Mouse (Mus musculus): ENCODE measurements at regions not wholly inside any gene's neighbourhood (a gene's known extent, or its start where the extent isn't known, plus 50 kb on each side); places are given as distances from the start of the nearest gene placed in this dataset.

DNA sequence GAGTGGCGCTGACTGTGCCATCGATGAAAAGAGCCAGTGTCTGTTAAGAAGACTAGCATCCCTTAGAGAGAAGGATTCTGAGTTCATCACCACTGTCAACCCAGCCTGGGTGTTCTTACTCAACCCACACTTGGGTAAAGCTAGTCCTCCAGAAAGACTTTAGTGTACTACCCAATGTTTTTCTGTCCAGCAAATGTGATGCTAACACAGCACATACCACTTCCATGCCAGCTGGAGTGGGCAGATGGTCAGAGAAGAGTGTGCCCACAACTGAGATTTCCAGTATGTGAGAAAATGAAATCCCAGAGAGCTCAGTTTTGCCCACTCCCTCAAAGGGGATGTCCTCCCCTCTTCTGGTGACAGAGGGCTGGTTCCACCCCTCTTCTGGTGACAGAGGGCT, 295.3 kb upstream of the Irx1 start:
- no peaks in the 10 kb centered on the region for H3K36me3 ChIP-seq (replicated peaks)
- no peak for DNase-seq (ENCODE audit: low spot score)
- H3K9me3 ChIP-seq, result no peaks in the 10 kb centered on the region
- 95% methylated on average over 2 of the region's 2 CpGs for WGBS
- 0 out of 2 replicates have a peak, but pooled peaks cover 7% of the 10 kb centered on the region for H3K27me3 ChIP-seq (replicated peaks; ENCODE audit: low read depth, poor library complexity, severe bottlenecking)
- H3K27ac ChIP-seq (replicated peaks), result no peak overlapping the region
- no peaks in the 10 kb centered on the region for H3K4me1 ChIP-seq
- H3K4me3 ChIP-seq, result no peak overlapping the region

DNA sequence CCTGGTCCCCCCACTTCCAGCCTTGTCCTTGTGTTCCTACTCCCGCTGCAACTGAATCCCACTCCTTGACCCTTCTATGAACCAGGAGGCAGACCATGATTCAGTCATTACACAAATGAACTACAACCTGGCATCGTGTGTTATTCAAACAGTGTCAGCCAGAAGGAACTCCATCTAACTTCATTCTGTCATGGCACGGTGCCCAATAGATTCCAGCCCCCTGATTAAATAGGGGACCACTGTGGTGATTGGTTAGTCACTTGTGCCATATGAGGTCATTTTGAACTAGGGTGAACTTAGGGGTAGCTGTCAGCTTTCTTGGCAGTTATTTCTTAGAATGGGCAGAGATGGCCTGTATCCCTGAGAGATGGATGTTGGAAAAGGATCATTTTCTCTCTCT, 300.9 kb upstream of the Irx1 start:
- 86% methylated on average over 3 of the region's 3 CpGs for WGBS
- no peak for DNase-seq (ENCODE audit: low spot score)
- Histone ChIP-seq H3K27ac (replicated peaks) (no peak overlapping the region), H3K36me3 (replicated peaks) (no peaks in the 10 kb centered on the region), H3K9me3 (no peaks in the 10 kb centered on the region), H3K4me1 (no peaks in the 10 kb centered on the region), H3K27me3 (replicated peaks; ENCODE audit: low read depth, poor library complexity, severe bottlenecking) (0 out of 2 replicates have a peak, but pooled peaks cover 7% of the 10 kb centered on the region), H3K4me3 (no peak overlapping the region)

DNA sequence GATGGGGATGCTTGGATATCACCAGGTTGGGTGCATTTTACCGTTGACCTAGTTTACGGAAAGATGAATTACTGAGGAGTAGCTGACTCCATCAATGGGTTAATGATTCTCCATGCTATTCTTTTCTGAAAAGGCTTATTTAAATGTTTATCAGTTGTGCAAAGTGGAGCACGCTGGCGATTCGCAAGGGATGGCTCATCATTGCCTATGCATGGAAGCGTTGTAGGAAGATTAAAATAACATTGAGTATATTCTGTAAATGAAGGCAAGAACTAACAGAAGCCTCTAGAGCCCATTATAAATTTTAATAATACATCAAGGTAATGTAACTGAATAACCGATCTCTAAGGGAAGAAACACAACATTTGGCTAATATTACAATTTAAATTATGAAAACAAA, 301.6 kb upstream of the Irx1 start:
- 93% methylated on average over 7 of the region's 7 CpGs for WGBS
- no peaks in the 10 kb centered on the region for H3K9me3 ChIP-seq

DNA sequence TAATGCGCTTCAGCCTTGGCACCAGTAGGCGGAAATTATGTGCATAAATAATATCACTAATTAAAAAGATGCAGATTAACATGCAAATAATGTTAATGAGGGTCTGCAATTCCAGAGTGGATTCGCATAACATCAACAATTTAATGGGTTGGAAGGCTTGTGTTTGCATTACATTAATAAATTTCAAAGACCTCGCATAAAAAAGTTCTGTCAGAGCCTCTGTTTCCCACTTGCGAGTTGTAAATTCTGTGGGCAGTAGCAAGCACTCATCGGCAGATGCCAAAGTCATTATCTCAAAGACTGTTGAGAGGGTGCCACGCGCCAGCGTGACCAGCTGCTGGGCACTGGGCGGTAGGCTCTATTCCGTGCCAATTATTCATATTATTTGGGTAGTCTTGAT, 302.1 kb upstream of the Irx1 start:
- no peaks in the 10 kb centered on the region for H3K4me1 ChIP-seq
- 0 out of 2 replicates have a peak, but pooled peaks cover 7% of the 10 kb centered on the region for H3K27me3 ChIP-seq (replicated peaks; ENCODE audit: low read depth, poor library complexity, severe bottlenecking)
- no peak overlapping the region for H3K27ac ChIP-seq (replicated peaks)
- WGBS, result 94% methylated on average over 11 of the region's 11 CpGs
- no peaks in the 10 kb centered on the region for H3K9me3 ChIP-seq
- no peak for DNase-seq (ENCODE audit: low spot score)
- no peaks in the 10 kb centered on the region for H3K36me3 ChIP-seq (replicated peaks)
- H3K4me3 ChIP-seq, result no peak overlapping the region

More for the DNA sequence above, 301.6 kb upstream of the Irx1 start:
- Histone ChIP-seq H3K36me3 (replicated peaks) (no peaks in the 10 kb centered on the region), H3K27me3 (replicated peaks; ENCODE audit: low read depth, poor library complexity, severe bottlenecking) (0 out of 2 replicates have a peak, but pooled peaks cover 7% of the 10 kb centered on the region), H3K4me1 (no peaks in the 10 kb centered on the region), H3K27ac (replicated peaks) (no peak overlapping the region), H3K4me3 (no peak overlapping the region)
- DNase-seq (ENCODE audit: low spot score), result no peak

DNA sequence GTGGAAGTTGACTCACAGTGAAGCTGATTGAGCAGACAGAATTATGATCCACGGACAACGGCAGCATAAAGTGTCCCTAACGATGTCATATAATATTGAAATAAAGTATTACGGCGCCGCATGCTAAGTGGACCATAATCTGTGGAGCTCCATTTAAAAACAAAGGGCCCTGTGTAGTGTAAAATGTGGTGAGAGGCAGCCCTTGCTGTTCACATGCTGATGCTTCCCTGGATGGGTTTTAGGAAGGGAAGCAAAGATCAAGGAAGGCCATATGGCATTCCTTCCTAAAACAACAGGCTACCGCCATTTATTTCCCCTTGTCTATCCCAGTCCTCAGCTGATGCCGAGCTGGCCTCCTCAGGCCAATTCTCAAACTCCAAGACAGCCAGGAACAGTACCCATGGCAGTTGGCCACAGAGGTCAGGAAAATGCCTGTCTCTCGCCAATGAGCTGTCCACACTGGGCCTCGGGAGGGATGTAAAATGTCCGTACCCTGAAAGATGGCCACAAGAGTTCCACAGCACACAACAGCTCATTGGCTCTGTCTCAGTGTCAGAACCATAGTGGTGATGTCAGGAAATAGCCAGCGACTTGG, 302.7 kb upstream of the Irx1 start:
- no peak for DNase-seq (ENCODE audit: low spot score)
- Histone ChIP-seq H3K9me3 (no peaks in the 10 kb centered on the region), H3K4me1 (no peaks in the 10 kb centered on the region), H3K27me3 (replicated peaks; ENCODE audit: low read depth, poor library complexity, severe bottlenecking) (0 out of 2 replicates have a peak, but pooled peaks cover 7% of the 10 kb centered on the region), H3K4me3 (no peak overlapping the region), H3K36me3 (replicated peaks) (no peaks in the 10 kb centered on the region), H3K27ac (replicated peaks) (no peak overlapping the region)
- WGBS, result 89% methylated on average over 12 of the region's 12 CpGs

DNA sequence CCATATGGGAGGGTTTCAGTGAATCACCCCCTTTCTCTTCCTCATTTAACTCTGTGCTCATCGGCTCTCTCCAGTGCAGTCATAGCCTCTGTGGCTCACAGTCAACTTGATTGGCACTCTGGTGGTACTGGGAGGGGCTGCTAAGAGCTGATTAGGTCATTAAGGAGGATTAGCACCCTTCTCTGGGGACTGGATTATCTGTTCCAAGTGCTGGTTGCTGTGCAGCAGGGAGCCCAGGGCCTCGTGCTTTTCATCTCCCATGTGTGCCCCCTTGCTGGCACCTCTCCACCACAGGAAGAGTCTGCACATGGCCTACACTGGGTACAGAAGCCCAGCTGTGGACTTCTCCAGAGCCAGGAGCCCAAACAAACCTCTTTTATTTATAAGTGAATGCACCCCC, 316.8 kb upstream of the Irx1 start:
- Histone ChIP-seq H3K36me3 (replicated peaks) (no peaks in the 10 kb centered on the region), H3K9me3 (no peaks in the 10 kb centered on the region), H3K4me1 (no peaks in the 10 kb centered on the region; the same call in 1 of the 2 replicates), H3K4me3 (no peak overlapping the region), H3K27ac (replicated peaks) (no peak overlapping the region), H3K27me3 (replicated peaks; ENCODE audit: low read depth, poor library complexity, severe bottlenecking) (peaks cover 6% of the 10 kb centered on the region; the same call in 1 of the 2 replicates)
- no peak for DNase-seq (ENCODE audit: low spot score)
- 37% methylated on average over 2 of the region's 2 CpGs for WGBS

DNA sequence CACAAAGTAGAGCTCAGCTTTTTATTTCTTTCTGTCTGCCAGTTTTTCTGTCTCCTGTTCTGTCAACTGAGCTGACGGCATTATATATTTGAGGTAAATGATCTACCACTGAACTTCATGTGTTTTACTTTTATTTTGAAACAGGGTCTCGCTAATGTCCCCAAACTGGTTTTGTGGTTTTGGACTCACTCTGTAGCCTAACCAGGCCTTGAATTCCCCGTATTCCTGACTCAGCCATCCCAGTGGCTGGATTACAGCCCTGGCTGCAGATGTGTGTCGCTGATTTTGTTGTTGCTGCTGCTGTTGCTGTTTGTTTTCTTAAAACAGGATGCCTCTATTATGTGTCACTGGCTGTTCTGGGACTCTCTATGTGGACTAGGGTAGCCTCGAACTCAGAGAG, 317.3 kb upstream of the Irx1 start:
- Histone ChIP-seq H3K27ac (replicated peaks) (no peak overlapping the region), H3K27me3 (replicated peaks; ENCODE audit: low read depth, poor library complexity, severe bottlenecking) (peaks cover 11% of the 10 kb centered on the region; the same call in 1 of the 2 replicates), H3K36me3 (replicated peaks) (no peaks in the 10 kb centered on the region), H3K9me3 (no peaks in the 10 kb centered on the region), H3K4me3 (no peak overlapping the region), H3K4me1 (no peaks in the 10 kb centered on the region)
- WGBS, result 91% methylated on average over 5 of the region's 5 CpGs
- no peak for DNase-seq (ENCODE audit: low spot score)

DNA sequence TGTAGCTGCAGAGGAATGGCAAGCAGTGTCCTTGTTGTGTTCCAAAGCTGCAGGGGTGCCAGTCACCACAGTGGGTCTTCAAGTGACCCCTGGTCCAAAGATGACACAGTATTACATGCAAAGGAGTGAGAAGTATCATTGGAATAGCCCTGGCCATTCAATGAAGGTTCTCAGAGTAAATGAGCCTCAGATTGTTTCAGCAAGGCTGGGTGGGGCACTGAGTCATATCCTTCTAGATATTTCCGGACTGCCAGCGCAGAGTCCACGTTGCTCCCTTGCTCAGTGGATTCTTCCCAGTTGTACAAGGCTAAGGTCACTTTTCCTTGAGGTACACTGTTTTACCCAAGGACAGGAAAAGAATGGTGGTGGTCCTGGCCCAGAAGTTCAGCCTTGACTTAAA, 319.2 kb upstream of the Irx1 start:
- DNase-seq (ENCODE audit: low spot score), result no peak
- H3K36me3 ChIP-seq (replicated peaks), result no peaks in the 10 kb centered on the region
- WGBS, result 95% methylated on average over 3 of the region's 3 CpGs
- H3K27ac ChIP-seq (replicated peaks), result no peak overlapping the region
- no peaks in the 10 kb centered on the region for H3K9me3 ChIP-seq
- peaks cover 30% of the 10 kb centered on the region for H3K27me3 ChIP-seq (replicated peaks; ENCODE audit: low read depth, poor library complexity, severe bottlenecking)
- H3K4me3 ChIP-seq, result no peak overlapping the region
- no peaks in the 10 kb centered on the region for H3K4me1 ChIP-seq

DNA sequence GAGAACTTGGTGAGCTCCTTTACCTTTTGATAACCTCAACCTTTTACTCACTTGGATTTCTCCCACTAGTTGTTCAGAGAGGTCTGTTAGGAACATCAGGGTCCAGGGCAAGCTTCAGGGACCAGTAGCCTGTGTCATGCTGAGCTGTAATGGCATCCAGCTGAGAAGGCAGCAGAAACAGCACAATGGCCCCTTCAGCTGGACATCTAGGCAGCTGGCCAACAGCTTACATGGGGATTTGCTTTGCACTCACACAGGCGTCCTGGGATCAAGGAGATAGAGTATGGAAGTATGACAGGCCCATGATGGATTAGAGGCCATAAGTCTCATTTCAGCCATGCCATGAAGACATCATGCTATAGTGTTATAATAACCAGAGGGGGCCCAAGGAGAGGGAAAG, 320.2 kb upstream of the Irx1 start:
- Histone ChIP-seq H3K4me3 (no peak overlapping the region), H3K36me3 (replicated peaks) (no peaks in the 10 kb centered on the region)
- WGBS, result 56% methylated on average over 1 of the region's 1 CpGs

DNA sequence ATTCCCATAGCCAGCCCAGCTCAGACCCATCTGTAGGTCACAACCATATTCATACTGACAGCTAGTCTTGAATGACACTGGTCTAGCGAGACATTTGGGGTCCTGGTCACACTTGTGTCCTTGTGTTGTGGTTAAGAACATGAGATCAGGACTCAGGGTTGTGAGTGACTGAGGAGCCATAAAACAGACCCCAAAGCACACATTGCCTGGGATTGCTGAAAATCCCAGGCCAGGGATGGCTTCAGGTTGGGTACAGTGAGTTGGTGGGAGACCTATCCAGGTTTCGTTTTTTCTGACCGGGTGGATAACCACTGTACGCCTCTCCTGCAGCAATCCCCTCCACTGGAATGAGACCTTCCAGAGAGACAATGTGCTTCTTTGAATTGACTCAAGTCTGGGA, 322.8 kb upstream of the Irx1 start:
- Histone ChIP-seq H3K4me3 (no peak overlapping the region), H3K27ac (replicated peaks) (no peak overlapping the region), H3K36me3 (replicated peaks) (no peaks in the 10 kb centered on the region), H3K27me3 (replicated peaks; ENCODE audit: low read depth, poor library complexity, severe bottlenecking) (peaks cover 56% of the 10 kb centered on the region), H3K9me3 (no peaks in the 10 kb centered on the region), H3K4me1 (peaks cover 20% of the 10 kb centered on the region)
- DNase-seq (ENCODE audit: low spot score), result no peak
- 92% methylated on average over 4 of the region's 4 CpGs for WGBS

More for the DNA sequence above, 320.2 kb upstream of the Irx1 start:
- Histone ChIP-seq H3K4me1 (peaks cover 6% of the 10 kb centered on the region), H3K27ac (replicated peaks) (no peak overlapping the region), H3K27me3 (replicated peaks; ENCODE audit: low read depth, poor library complexity, severe bottlenecking) (peaks cover 30% of the 10 kb centered on the region), H3K9me3 (no peaks in the 10 kb centered on the region)
- DNase-seq (ENCODE audit: low spot score), result no peak

DNA sequence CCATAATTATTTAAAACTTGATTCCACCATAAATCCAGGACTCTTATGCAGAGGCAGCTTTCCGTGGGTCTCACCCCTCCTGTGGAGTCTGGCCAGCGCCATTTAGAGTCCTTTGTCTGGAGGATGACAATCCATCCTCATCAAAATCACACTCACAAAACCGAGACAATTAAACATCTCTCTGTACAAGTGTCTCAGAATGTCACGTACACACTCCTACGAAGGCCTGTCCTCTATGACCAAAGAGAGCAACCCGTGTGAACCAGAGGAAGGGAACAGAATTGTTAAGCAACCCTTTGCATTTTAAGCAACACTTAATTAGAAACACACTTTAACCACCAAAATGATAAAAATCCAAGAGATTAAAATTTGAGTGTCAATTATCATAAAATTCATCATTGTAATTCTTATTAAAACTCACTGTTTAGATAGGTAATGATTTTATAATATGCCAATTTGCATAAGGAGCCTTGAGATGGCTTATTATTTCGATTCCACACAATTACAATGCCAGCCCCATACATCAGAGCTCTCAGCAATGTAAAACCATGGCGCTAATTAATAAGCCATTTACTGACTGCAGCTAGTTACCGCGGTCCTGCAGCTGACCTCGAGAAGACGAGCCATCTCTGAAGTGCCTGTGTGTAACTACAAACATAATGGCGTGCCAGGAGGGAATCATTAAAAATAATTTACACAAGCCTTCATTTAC, 325.0 kb upstream of the Irx1 start:
- DNase-seq (ENCODE audit: low spot score), result no peak
- peaks cover 62% of the 10 kb centered on the region for H3K27me3 ChIP-seq (replicated peaks; ENCODE audit: low read depth, poor library complexity, severe bottlenecking)
- 39% methylated on average over 13 of the region's 13 CpGs for WGBS
- no peaks in the 10 kb centered on the region for H3K9me3 ChIP-seq
- no peak overlapping the region for H3K27ac ChIP-seq (replicated peaks)
- peaks cover 38% of the 10 kb centered on the region for H3K4me1 ChIP-seq
- H3K4me3 ChIP-seq, result peak overlapping the region; percentile 14; the same call in 1 of the 2 replicates
- H3K36me3 ChIP-seq (replicated peaks), result no peaks in the 10 kb centered on the region

DNA sequence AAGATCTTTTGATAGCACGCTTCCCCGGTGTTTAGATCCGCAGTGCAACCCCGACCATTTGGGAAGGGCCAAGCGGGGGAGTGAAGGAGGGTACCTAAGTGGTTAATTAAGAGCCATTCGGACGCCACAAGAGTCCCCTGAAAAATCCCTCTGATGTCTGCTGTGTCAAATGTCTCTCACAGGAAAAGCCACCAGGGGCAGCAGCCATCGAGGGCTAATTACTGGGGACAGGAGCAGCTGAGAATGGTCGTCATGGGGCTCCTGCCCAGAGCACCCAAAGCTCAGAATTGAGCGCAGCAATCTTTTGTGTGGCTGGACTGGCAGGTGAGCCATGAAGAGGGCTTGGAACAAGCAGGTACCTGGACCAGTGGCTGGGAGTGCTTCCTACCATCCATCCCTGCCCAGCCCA, 325.6 kb upstream of the Irx1 start:
- Histone ChIP-seq H3K9me3 (no peaks in the 10 kb centered on the region), H3K27me3 (replicated peaks; ENCODE audit: low read depth, poor library complexity, severe bottlenecking) (peaks cover 66% of the 10 kb centered on the region), H3K27ac (replicated peaks) (no peak overlapping the region), H3K4me3 (peak overlapping the region; percentile 14; the same call in 1 of the 2 replicates), H3K4me1 (peaks cover 43% of the 10 kb centered on the region), H3K36me3 (replicated peaks) (no peaks in the 10 kb centered on the region)
- WGBS, result 8% methylated on average over 10 of the region's 10 CpGs
- DNase-seq (ENCODE audit: low spot score), result peak; percentile 39

DNA sequence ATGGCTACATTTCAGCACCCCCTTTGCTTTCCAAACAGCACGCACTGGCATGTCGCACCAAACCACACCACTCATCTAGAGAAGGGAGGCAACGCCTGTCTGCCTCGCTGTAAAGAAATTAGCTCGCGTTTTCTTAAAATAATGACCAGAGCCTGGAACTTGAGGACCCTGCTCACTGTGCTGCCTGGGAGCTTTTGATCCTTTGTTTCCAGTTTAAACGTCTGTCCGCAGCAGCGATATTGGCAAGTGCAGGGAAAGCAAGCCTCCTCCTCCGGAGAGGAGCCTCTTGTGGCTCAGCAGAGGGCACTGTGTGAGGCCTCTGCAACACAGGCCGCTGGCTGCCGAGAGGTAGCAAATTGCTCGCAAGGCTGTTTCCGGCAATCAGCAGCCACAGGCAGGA, 328.8 kb upstream of the Irx1 start:
- H3K27ac ChIP-seq (replicated peaks), result no peak overlapping the region
- H3K4me3 ChIP-seq, result peak overlapping the region; percentile 39
- H3K9me3 ChIP-seq, result no peaks in the 10 kb centered on the region
- peaks cover 47% of the 10 kb centered on the region for H3K4me1 ChIP-seq
- 2% methylated on average over 14 of the region's 14 CpGs for WGBS
- H3K36me3 ChIP-seq (replicated peaks), result no peaks in the 10 kb centered on the region
- DNase-seq (ENCODE audit: low spot score), result peak; percentile 72
- H3K27me3 ChIP-seq (replicated peaks; ENCODE audit: low read depth, poor library complexity, severe bottlenecking), result peaks cover 79% of the 10 kb centered on the region
